Mouse (Mus musculus) adipose tissue, adult 10 weeks (tissue): ENCODE results near the gene Speer4a. TPM values are rescaled to one million over a fixed set of nuclear protein-coding genes. Genes with fewer than 3 reads are reported as not detected.

ENCODE experiments used
- polyA plus RNA-seq: library from polyadenylated mRNA; stranded (reverse); fragments of 350-450 nt; fragmentation: Illumina TruSeq; extraction: RNeasy Lipid Tissue Mini Kit (QIAGEN cat#74804); gene quantifications from one replicate; pipeline ENCODE4 v1.2.3, GENCODE M21; 2014; ENCODE audit warnings: low read depth, low replicate concordance

Speer4a gene
- polyA plus RNA-seq, result 0.10 TPM

GRCm38 (mm10) chr5:26039458-26039857 is at the start of gene Speer4a:
TSS of gene Speer4a (minus strand) at chr5:26039558.

GRCm38 (mm10) chr5:26058481-26058880 is 19.1 kb upstream of the Speer4a start, which contains the start of gene Gm7347:
TSS of gene Gm7347 (minus strand) at chr5:26058581.

GRCm38 (mm10) chr5:26022816-26023215 is 16.5 kb downstream of the Speer4a start, which contains the start of gene Gm5862:
TSS of gene Gm5862 (minus strand) at chr5:26022916.

GRCm38 (mm10) chr5:26004698-26005097 is 34.7 kb downstream of the Speer4a start, which contains the start of gene Gm1979:
TSS of gene Gm1979 (minus strand) at chr5:26004798.

GRCm38 (mm10) chr5:25988550-25988949 is 50.8 kb downstream of the Speer4a start, which contains the start of gene Gm21698:
TSS of gene Gm21698 (minus strand) at chr5:25988650.

Other genes starting within 250 kb of the Speer4a start
- 0.20 TPM for gene Gm21663, start 97.2 kb downstream of the Speer4a start, polyA plus RNA-seq
- gene Gm21671, start 85.1 kb downstream of the Speer4a start, polyA plus RNA-seq, result 0.32 TPM
- not detected for gene Gm21680, start 66.9 kb downstream of the Speer4a start, polyA plus RNA-seq
- not detected for gene Gm21698, start 50.9 kb downstream of the Speer4a start, polyA plus RNA-seq
- gene Gm1979, start 34.8 kb downstream of the Speer4a start, polyA plus RNA-seq, result not detected
- gene Gm5862, start 16.6 kb downstream of the Speer4a start, polyA plus RNA-seq, result not detected
- gene Gm7347, start 19.0 kb upstream of the Speer4a start, polyA plus RNA-seq, result not detected
- gene Gm10471, start 49.7 kb upstream of the Speer4a start, polyA plus RNA-seq, result not detected
- 0.21 TPM for gene 5031410I06Rik, start 65.8 kb upstream of the Speer4a start, polyA plus RNA-seq
- 0.12 TPM for gene Gm10220, start 81.9 kb upstream of the Speer4a start, polyA plus RNA-seq
- gene Gm7361, start 218.1 kb upstream of the Speer4a start, polyA plus RNA-seq, result 0.10 TPM